Comparison of ENCODE assay signal across 32 mouse cellular contexts in genomic region chr10:111482654-111483053, GRCm38 (mm10).
"Had no signal": no experiment of that assay in that cellular context is flagged by ENCODE, and none has a peak within 500 bp of the region (broad histone marks: within the 10 kb centered on the region; RNA-seq: fewer than 3 reads in every experiment).

No protein-coding gene starts in this region.

- H3K4me1 ChIP-seq: intestine, embryonic 15.5 days had no signal

- H3K9ac ChIP-seq: heart, embryonic 12.5 days; heart, embryonic 13.5 days; heart, embryonic 15.5 days; hindbrain, embryonic 12.5 days; hindbrain, embryonic 13.5 days; hindbrain, embryonic 14.5 days; hindbrain, embryonic 15.5 days; intestine, embryonic 15.5 days; kidney, embryonic 15.5 days had no signal

- H3K4me3 ChIP-seq: heart, adult 2 months; heart, embryonic 10.5 days; heart, embryonic 12.5 days; heart, embryonic 13.5 days; heart, embryonic 15.5 days; hindbrain, embryonic 10.5 days; hindbrain, embryonic 12.5 days; hindbrain, embryonic 13.5 days; hindbrain, embryonic 15.5 days; intestine, embryonic 15.5 days; kidney, embryonic 15.5 days; layer of hippocampus, adult 2 months had no signal

- H3K9me3 ChIP-seq: heart, embryonic 10.5 days; heart, embryonic 12.5 days; heart, embryonic 13.5 days; heart, embryonic 15.5 days; hindbrain, embryonic 10.5 days; hindbrain, embryonic 12.5 days; hindbrain, embryonic 13.5 days; hindbrain, embryonic 15.5 days; intestine, embryonic 15.5 days; kidney, embryonic 15.5 days had no signal

- H3K27ac ChIP-seq: heart, adult 2 months; heart, embryonic 10.5 days; heart, embryonic 13.5 days; heart, embryonic 15.5 days; hindbrain, embryonic 10.5 days; hindbrain, embryonic 12.5 days; hindbrain, embryonic 13.5 days; hindbrain, embryonic 14.5 days; hindbrain, embryonic 15.5 days; hindbrain, postnatal 0 days; intestine, embryonic 15.5 days; kidney, embryonic 15.5 days; kidney, postnatal 0 days; layer of hippocampus, adult 2 months had no signal

- H3K27me3 ChIP-seq: heart, embryonic 12.5 days; heart, embryonic 13.5 days; heart, embryonic 15.5 days; hindbrain, embryonic 12.5 days; hindbrain, embryonic 13.5 days; hindbrain, embryonic 15.5 days; intestine, embryonic 15.5 days; kidney, embryonic 15.5 days had no signal

- DNase-seq: heart, adult 2 months; heart, postnatal 10 days; heart, postnatal 14 days; heart, postnatal 36 days; heart, postnatal 4 days; kidney, adult 11 months; kidney, adult 18-20 months; kidney, adult 2 months; kidney, adult 8-10 months; kidney, postnatal 10 days; kidney, postnatal 14 days; kidney, postnatal 25 days; layer of hippocampus, adult 9-11 months; layer of hippocampus, postnatal 36 days had no signal

- H3K4me2 ChIP-seq: heart, embryonic 11.5 days; heart, embryonic 12.5 days; heart, embryonic 13.5 days; heart, embryonic 15.5 days; hindbrain, embryonic 12.5 days; hindbrain, embryonic 13.5 days; hindbrain, embryonic 14.5 days; hindbrain, embryonic 15.5 days; intestine, embryonic 15.5 days; kidney, embryonic 15.5 days had no signal

- ATAC-seq: hindbrain, embryonic 16.5 days; hindbrain, postnatal 0 days; inflammation-experienced regulatory T-cells, adult 6 months; intestine, embryonic 15.5 days; intestine, postnatal 0 days had no signal
